Mouse (Mus musculus): Measurements from ENCODE around the gene Zfp365.

- no peak for TF ChIP-seq CTCF (conservative IDR thresholded peaks at IDR 0.05; ENCODE audit: insufficient read depth, insufficient read length, low read depth, low read length)
- TF ChIP-seq POLR2A (IDR thresholded peaks at IDR 0.05; ENCODE audit: low read depth, low read length): no peak
Measured at GRCm38 (mm10) chr10:67898949-67899675, 13.3 kb downstream of the Zfp365 start.

Measured in kidney, adult 2 months (tissue).